Mouse (Mus musculus) C2C12 (cell line): Measurements from ENCODE around the gene Snx8. TPM values are rescaled to one million over a fixed set of nuclear protein-coding genes. Genes with fewer than 3 reads are reported as not detected.
A peak's percentile ranks its signal among the peaks of the same experiment; 100 is the strongest.

Source experiments
- H3K27me3 ChIP-seq: one replicate; pipeline ENCODE4 v1.6.1; 2011; ENCODE audit not compliant: control insufficient read depth, insufficient read depth, insufficient read length
- H3K36me3 ChIP-seq: one replicate; pipeline ENCODE4 v1.6.1; 2011; ENCODE audit not compliant: control insufficient read depth, insufficient read depth
- H3K4me3 ChIP-seq: one replicate; pipeline ENCODE4 v1.5.1; 2011; ENCODE audit warnings: mild to moderate bottlenecking, control low read depth; ENCODE audit not compliant: poor library complexity, insufficient read depth, severe bottlenecking
- H3K79me2 ChIP-seq: one replicate; pipeline ENCODE4 v1.6.1; 2011; ENCODE audit not compliant: control insufficient read depth, insufficient read depth
- H3K79me3 ChIP-seq: one replicate; pipeline ENCODE4 v1.6.1; 2011; ENCODE audit warnings: low read depth, control low read depth
- H3ac ChIP-seq: one replicate; pipeline ENCODE3; 2011; ENCODE audit warnings: low read depth; ENCODE audit not compliant: control insufficient read depth, insufficient read length
- CEBPB ChIP-seq: IDR thresholded peaks from one replicate; pipeline ENCODE4 v1.6.1; 2011; ENCODE audit warnings: low read depth, mild to moderate bottlenecking, control low read depth, moderate library complexity
- CTCF ChIP-seq: IDR thresholded peaks from one replicate; pipeline ENCODE4 v1.5.1; 2011; ENCODE audit not compliant: control insufficient read depth, insufficient read depth, insufficient read length
- FOSL1 ChIP-seq: IDR thresholded peaks from one replicate; pipeline ENCODE4 v1.8.0; 2011; ENCODE audit warnings: mild to moderate bottlenecking, low read length; ENCODE audit not compliant: poor library complexity, insufficient read depth, severe bottlenecking
- MAX ChIP-seq: IDR thresholded peaks from one replicate; pipeline ENCODE4 v1.6.1; 2011; ENCODE audit warnings: mild to moderate bottlenecking, control low read depth
- MYOD1 ChIP-seq: IDR thresholded peaks from one replicate; pipeline ENCODE4 v1.6.1; 2011; ENCODE audit warnings: low read depth; ENCODE audit not compliant: control insufficient read depth, insufficient read length
- MYOG ChIP-seq: IDR thresholded peaks from one replicate; pipeline ENCODE4 v1.6.1; 2011; ENCODE audit not compliant: control insufficient read depth, insufficient read length; ENCODE audit errors: extremely low read depth
- USF1 ChIP-seq: IDR thresholded peaks from one replicate; pipeline ENCODE4 v1.6.1; 2011; ENCODE audit warnings: low read depth, mild to moderate bottlenecking, control low read depth, moderate library complexity
- long read RNA-seq, 2 experiments: library from polyadenylated mRNA; unstranded; transcript quantifications; one replicate each; pipeline ENCODE4 v2.0.0; 2019 to 2020
- polyA plus RNA-seq: library from polyadenylated mRNA; unstranded; fragments of >200 nt; fragmentation: generic; extraction: Trizol; gene quantifications from one replicate; pipeline ENCODE4 v1.2.1, GENCODE M21; 2012; ENCODE audit warnings: missing spikeins

Snx8 gene
- polyA plus RNA-seq: 37.1 TPM
- long read RNA-seq, experiment 1, transcript Snx8-201 (11 exons, 2,627 nt): major isoform, 18 of 31 reads
- long read RNA-seq, experiment 1, partial matches to known transcripts: 3 of 31 reads
- long read RNA-seq, experiment 1, other reads (novel, unspliced or antisense): 9 of 31 reads
- long read RNA-seq, experiment 2, transcript Snx8-201 (11 exons, 2,627 nt): major isoform, 237 of 291 reads
- long read RNA-seq, experiment 2, partial matches to known transcripts: 5 of 291 reads
- long read RNA-seq, experiment 2, other reads (novel, unspliced or antisense): 45 of 291 reads

DNA sequence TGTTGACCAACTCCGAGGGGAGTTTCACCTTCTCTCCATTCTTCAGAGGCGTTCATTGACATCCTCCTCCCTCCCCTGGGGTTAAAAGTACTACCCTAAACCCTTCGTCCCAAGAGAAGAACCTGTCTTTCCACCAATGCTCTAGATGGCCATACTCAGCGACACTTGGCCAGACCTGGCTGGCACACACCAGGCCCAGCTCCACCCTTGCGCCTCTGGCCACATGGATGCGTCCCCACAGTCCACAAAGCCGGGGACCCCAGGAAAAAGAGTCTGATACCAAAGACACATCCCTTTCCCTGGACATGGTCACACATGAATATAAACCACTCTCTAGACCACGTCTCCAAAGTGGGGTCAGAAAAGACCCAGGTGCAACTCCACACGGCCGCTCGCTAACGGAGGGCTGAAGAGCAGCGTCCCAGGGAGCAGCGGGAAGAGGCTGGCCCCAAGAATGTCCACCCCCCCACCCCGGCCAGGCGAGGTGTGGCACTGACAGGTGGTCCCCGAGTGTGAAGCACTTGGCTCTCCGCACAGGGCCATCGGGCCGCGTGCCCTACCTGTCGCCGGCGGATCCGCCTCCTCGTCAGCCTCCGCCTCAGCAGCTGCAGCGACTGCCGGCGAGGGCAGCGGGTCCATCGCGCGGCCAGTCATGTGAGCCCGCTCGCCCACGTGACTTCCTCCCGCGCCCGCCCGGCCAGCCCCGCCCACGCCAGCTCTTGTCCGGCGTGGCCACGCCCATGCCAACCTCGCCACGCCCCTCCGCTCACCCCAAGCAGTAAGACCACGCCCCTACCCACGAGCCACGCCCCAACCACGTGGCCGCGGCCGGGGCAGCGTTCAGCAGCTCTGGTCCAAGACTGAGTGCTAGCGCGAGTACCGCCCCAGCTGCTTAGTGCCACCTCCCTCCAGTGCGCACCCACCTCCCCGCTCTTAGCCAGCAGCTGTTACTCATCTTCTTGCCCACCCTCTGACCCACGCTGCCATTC lies at the start of gene Snx8:
Gene Snx8, minus strand, starts transcription at position 675 of the 989 bp plus-strand sequence.
- Histone ChIP-seq H3K79me2 (peaks cover 50% of the 10 kb centered on the region), H3K36me3 (peaks cover 4% of the 10 kb centered on the region), H3ac (peak within 1 kb of the TSS; percentile 56), H3K4me3 (peak within 1 kb of the TSS; percentile 47), H3K27me3 (peaks cover 3% of the 10 kb centered on the region), H3K79me3 (peaks cover 34% of the 10 kb centered on the region)
- TF ChIP-seq MYOG: no peak
- peak; percentile 21 for TF ChIP-seq MYOD1
- TF ChIP-seq USF1: peak; percentile 81
- peak; percentile 57 for TF ChIP-seq MAX

DNA sequence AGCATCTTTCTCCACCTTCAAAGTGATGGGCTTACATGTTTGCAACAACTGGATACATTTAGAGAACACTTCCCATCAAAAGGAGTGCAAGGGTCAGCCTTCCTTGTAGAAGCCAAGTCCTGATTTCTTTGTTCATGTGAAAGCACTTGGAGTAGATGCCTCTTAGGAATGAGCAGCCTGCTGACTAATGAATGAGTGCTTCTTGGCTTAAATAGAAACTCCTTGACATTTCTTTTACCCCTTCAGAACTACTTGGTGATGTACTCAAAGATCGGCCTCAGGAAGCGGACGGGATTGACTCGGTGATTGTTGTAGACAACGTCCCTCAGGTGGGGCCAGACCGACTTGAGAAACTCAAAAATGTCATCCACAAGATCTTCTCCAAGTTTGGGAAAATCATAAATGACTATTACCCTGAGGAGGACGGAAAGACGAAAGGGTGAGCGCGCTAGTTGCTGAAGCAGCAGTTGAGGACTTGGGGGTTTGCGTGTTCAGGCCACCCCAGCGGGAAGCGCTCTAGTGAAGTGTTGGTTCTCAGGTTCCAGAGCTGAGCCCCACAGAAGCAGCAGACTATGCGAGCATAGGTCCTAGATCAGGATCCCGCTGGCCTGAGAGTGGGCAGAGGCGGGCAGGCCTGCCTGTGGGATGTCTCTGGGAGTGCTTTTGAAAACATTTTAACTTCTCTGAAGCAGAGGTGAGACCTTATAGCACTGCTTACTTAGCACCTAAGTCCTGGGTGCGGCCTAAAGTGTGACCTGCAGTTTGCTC lies 36.1 kb upstream of the Snx8 start:
- Histone ChIP-seq H3K4me3 (no peak overlapping the region), H3K27me3 (no peaks in the 10 kb centered on the region), H3ac (no peak overlapping the region), H3K79me2 (peaks cover 85% of the 10 kb centered on the region), H3K36me3 (peaks cover 85% of the 10 kb centered on the region), H3K79me3 (peaks cover 67% of the 10 kb centered on the region)
- no peak for TF ChIP-seq USF1
- TF ChIP-seq CEBPB: no peak
- no peak for TF ChIP-seq MAX
- no peak for TF ChIP-seq MYOG
- TF ChIP-seq CTCF: no peak
- TF ChIP-seq MYOD1: no peak
- no peak for TF ChIP-seq FOSL1

DNA sequence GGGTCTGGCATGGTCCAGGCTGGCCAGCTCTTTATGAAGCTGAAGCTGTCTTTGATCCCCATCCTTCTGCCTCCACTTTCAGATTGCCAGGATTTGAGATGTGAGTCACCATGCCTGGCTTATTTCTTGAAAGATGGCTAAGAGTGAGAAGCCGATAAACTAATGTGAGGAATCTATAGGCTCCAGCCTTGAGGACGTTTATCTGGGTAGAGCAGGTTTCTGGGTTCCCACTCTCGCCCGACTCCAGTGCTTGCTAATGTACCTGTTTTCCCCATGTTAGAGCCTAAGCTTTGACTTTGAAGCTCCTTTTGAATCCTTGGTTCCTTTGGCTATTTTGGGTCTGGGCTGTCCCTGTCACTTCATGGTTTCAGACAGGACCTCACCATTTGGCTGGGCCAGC lies 31.6 kb upstream of the Snx8 start:
- TF ChIP-seq USF1 (no peak), MYOG (no peak), MAX (no peak), MYOD1 (no peak), CEBPB (no peak), CTCF (no peak), FOSL1 (no peak)
- Histone ChIP-seq H3K27me3 (no peaks in the 10 kb centered on the region), H3K79me3 (peaks cover 63% of the 10 kb centered on the region), H3K36me3 (peaks cover 39% of the 10 kb centered on the region), H3K79me2 (peaks cover 66% of the 10 kb centered on the region), H3ac (peak overlapping the region; percentile 26), H3K4me3 (peak overlapping the region; percentile 87)

DNA sequence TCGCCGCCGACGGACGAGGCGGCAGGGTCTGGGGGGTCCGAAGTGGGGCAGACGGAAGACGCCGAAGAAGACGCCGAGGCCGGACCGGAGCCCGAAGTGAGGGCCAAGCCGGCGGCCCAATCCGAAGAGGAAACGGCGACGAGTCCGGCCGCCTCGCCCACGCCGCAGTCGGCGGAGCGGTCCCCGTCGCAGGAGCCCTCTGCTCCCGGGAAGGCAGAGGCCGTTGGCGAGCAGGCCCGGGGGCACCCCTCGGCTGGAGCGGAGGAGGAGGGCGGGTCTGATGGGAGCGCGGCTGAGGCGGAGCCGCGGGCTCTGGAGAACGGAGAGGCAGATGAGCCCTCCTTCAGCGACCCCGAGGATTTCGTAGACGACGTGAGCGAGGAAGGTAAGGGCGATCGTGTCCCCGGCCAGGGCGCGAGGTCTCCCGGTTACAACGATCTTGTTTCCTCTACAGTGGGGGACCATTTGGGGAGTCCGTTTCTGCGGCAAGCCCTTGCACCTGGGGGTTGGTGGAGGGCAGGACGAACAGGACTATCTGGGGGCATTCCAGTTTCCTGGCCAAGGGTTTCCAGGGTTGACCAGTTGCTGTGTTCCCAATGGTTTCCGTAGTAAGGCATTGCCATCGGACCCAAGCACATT lies 30.5 kb upstream of the Snx8 start:
- TF ChIP-seq CEBPB (no peak), CTCF (no peak), MYOG (no peak), MAX (no peak), FOSL1 (no peak), MYOD1 (no peak), USF1 (no peak)
- no peaks in the 10 kb centered on the region for H3K27me3 ChIP-seq
- H3K79me2 ChIP-seq: peaks cover 55% of the 10 kb centered on the region

More for the DNA sequence above, 30.5 kb upstream of the Snx8 start:
- peaks cover 53% of the 10 kb centered on the region for H3K79me3 ChIP-seq
- peak overlapping the region; percentile 96 for H3ac ChIP-seq
- peaks cover 29% of the 10 kb centered on the region for H3K36me3 ChIP-seq
- peak overlapping the region; percentile 87 for H3K4me3 ChIP-seq
